17 mouse cellular contexts compared by ENCODE assay signal in genomic region chr17:68666528-68666927, GRCm38 (mm10).
"Had no signal": no experiment of that assay in that cellular context is flagged by ENCODE, and none has a peak within 500 bp of the region (broad histone marks: within the 10 kb centered on the region; RNA-seq: fewer than 3 reads in every experiment).

No protein-coding gene starts in this region.

- H3K9ac ChIP-seq: liver, embryonic 13.5 days; liver, embryonic 15.5 days; liver, postnatal 0 days; lung, embryonic 15.5 days; neural tube, embryonic 12.5 days; stomach, embryonic 15.5 days had no signal

- H3K4me2 ChIP-seq: liver, embryonic 13.5 days; liver, embryonic 15.5 days; lung, embryonic 15.5 days; neural tube, embryonic 12.5 days; stomach, embryonic 15.5 days had no signal

- H3K27me3 ChIP-seq: liver, embryonic 13.5 days; liver, embryonic 15.5 days; lung, embryonic 15.5 days; megakaryocyte, embryonic 14.5 days; neural tube, embryonic 12.5 days; stomach, embryonic 15.5 days had no signal

- H3K4me1 ChIP-seq: liver, embryonic 13.5 days; liver, embryonic 15.5 days; lung, embryonic 15.5 days; megakaryocyte, embryonic 14.5 days; neural tube, embryonic 12.5 days; stomach, embryonic 15.5 days had no signal

- H3K36me3 ChIP-seq: liver, embryonic 13.5 days; liver, embryonic 15.5 days; lung, embryonic 15.5 days; neural tube, embryonic 12.5 days; stomach, embryonic 15.5 days had no signal

- ATAC-seq: liver, postnatal 0 days; lung, postnatal 0 days had no signal

- DNase-seq: liver, embryonic 13.5 days; liver, postnatal 0 days; lung, adult 2 months; lung, postnatal 14 days; lung, postnatal 36 days; right cerebral cortex, postnatal 14 days; thymus, adult 2 months; thymus, postnatal 25 days; thymus, postnatal 4 days had no signal

- H3K9me3 ChIP-seq: liver, embryonic 13.5 days; liver, embryonic 15.5 days; lung, embryonic 15.5 days; neural tube, embryonic 12.5 days; stomach, embryonic 15.5 days had no signal

- H3K4me3 ChIP-seq: liver, embryonic 13.5 days; liver, embryonic 15.5 days; lung, embryonic 15.5 days; megakaryocyte, embryonic 14.5 days; neural tube, embryonic 12.5 days; stomach, embryonic 15.5 days had no signal

- H3K27ac ChIP-seq: liver, embryonic 13.5 days; liver, embryonic 15.5 days; lung, embryonic 15.5 days; macrophage; neural tube, embryonic 12.5 days; stomach, embryonic 15.5 days; stomach, postnatal 0 days had no signal
